In the genomic region with DNA sequence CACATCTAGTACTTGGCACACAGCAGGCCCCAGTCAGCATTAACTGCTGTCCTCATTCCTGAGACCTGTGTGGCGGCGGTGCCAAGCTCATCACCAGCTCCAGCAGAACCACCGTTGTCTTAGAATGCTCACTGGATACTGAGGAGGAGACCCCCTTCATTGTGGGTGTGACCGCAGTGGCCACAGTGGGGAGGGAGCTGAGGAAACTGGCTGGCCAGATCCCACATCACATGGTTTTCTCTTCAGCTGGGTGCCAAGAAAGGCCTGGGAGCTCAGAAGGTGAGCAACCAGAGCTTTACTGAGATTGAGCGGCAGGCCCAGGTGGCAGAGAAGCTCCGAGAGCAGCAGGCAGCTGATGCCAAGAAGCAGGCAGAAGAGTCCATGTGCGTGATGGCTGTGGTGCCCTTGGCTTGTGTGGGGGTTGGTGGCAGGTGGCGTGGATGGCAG, we compare ENCODE assay signal across 25 mouse cellular contexts. TPM values are rescaled to one million over a fixed set of nuclear protein-coding genes. Genes with fewer than 3 reads are reported as not detected.
DNase-seq lines count a peak whose midpoint lies in the region; ATAC-seq and TF ChIP-seq lines count a peak whose summit lies in the region.
"Had no signal": no experiment of that assay in that cellular context is flagged by ENCODE, and none has a peak within 500 bp of the region (broad histone marks: within the 10 kb centered on the region; RNA-seq: fewer than 3 reads in every experiment).

No protein-coding gene starts in this region.

- peaks cover 2% of the 10 kb centered on the region; the same call in 1 of the 2 replicates for H3K4me1 ChIP-seq in forebrain, embryonic 11.5 days (replicated peaks; ENCODE audit: control insufficient read depth, insufficient read depth, low read length)

- DNase-seq in layer of hippocampus, adult 2 months (ENCODE audit: low spot score in 2 of 2), result no peak
- DNase-seq in layer of hippocampus, postnatal 36 days, result no peak
- DNase-seq in cerebellum, adult 9-11 months, result peak; percentile 89
- peak; percentile 47 to 53 for DNase-seq in gastrocnemius, postnatal 36 days
- DNase-seq in skeletal muscle tissue, adult 2 months (ENCODE audit: low read depth, low spot score), result peak; percentile 87
- DNase-seq in Muller cell, postnatal 12 days (ENCODE audit: inconsistent ontology term), result no peak
- no peak for DNase-seq in forebrain, embryonic 11.5 days (ENCODE audit: low spot score)
- DNase-seq: adrenal gland, postnatal 25 days; heart, postnatal 10 days; kidney, adult 18-20 months; kidney, postnatal 10 days; layer of hippocampus, adult 9-11 months; lung, postnatal 14 days; right cerebral cortex, postnatal 25 days; thymus, postnatal 14 days had no signal

- ATAC-seq in forebrain, embryonic 11.5 days (replicated peaks; ENCODE audit: low FRiP score), result no peak
- no peak for ATAC-seq in megakaryocyte progenitor cell, adult 5-6 weeks (replicated peaks; ENCODE audit: poor library complexity)
- ATAC-seq: activated CD4-positive, CD25-positive, alpha-beta regulatory T cell, adult 4 months; forebrain, embryonic 15.5 days; Patski had no signal

- no peak overlapping the region for H3K4me3 ChIP-seq in layer of hippocampus, adult 2 months
- no peak overlapping the region for H3K4me3 ChIP-seq in forebrain, embryonic 11.5 days (ENCODE audit: low read depth, low read length)
- H3K4me3 ChIP-seq: embryonic facial prominence, embryonic 10.5 days; forebrain, embryonic 15.5 days; heart, embryonic 10.5 days; limb, embryonic 15.5 days; neural tube, embryonic 13.5 days had no signal

- H3K36me3 ChIP-seq in forebrain, embryonic 11.5 days (ENCODE audit: control insufficient read depth, insufficient read depth, low read length), result peaks cover 5% of the 10 kb centered on the region; the same call in 1 of the 2 replicates

- TF ChIP-seq CTCF in layer of hippocampus, adult 2 months (conservative IDR thresholded peaks at IDR 0.05), result no peak

- no peaks in the 10 kb centered on the region for H3K9me3 ChIP-seq in forebrain, embryonic 11.5 days (ENCODE audit: control insufficient read depth, low read length)
- H3K9me3 ChIP-seq: embryonic facial prominence, embryonic 10.5 days; forebrain, embryonic 15.5 days; heart, embryonic 10.5 days; limb, embryonic 15.5 days; neural tube, embryonic 13.5 days had no signal

- no peak overlapping the region for H3K9ac ChIP-seq in forebrain, embryonic 11.5 days (ENCODE audit: low read length)
- H3K9ac ChIP-seq: forebrain, embryonic 15.5 days; hindbrain, embryonic 14.5 days; limb, embryonic 15.5 days; neural tube, embryonic 13.5 days had no signal

- H3K4me2 ChIP-seq in forebrain, embryonic 11.5 days (ENCODE audit: low read depth, low read length, severe bottlenecking), result no peak overlapping the region
- H3K4me2 ChIP-seq: forebrain, embryonic 15.5 days; hindbrain, embryonic 14.5 days; limb, embryonic 15.5 days; neural tube, embryonic 13.5 days had no signal

- intact Hi-C loops in gastrocnemius, postnatal 36 days (cut with DNase I), result no loop called here

- peak overlapping the region; percentile 40; the same call in 1 of the 2 replicates for H3K27ac ChIP-seq in layer of hippocampus, adult 2 months
- H3K27ac ChIP-seq in forebrain, embryonic 11.5 days (ENCODE audit: low read depth, low read length), result no peak overlapping the region
- H3K27ac ChIP-seq: embryonic facial prominence, embryonic 10.5 days; forebrain, embryonic 15.5 days; heart, embryonic 10.5 days; hindbrain, embryonic 14.5 days; limb, embryonic 15.5 days; neural tube, embryonic 13.5 days had no signal

- WGBS in forebrain, embryonic 11.5 days, result 96% methylated on average over 8 of the region's 8 CpGs

- no peaks in the 10 kb centered on the region for H3K27me3 ChIP-seq in forebrain, embryonic 11.5 days (ENCODE audit: control insufficient read depth, insufficient read depth, low read length)
- H3K27me3 ChIP-seq: forebrain, embryonic 15.5 days; limb, embryonic 15.5 days; neural tube, embryonic 13.5 days; Patski had no signal

RNA-seq across cellular contexts. Expression of a gene that starts 4.9 kb away (rescaled TPM):
- total RNA-seq in layer of hippocampus, adult 2 months (2021), result 10 to 100 TPM; 75.6 to 81.3 TPM
- 10 to 100 TPM; 68.9 to 73.8 TPM for total RNA-seq in layer of hippocampus, postnatal 36 days (2021)
- total RNA-seq in gastrocnemius, postnatal 36 days (2021), result 100 to 1,000 TPM; 131 to 132 TPM
- polyA plus RNA-seq in forebrain, embryonic 11.5 days (2014; fragmentation: Nextera tagmentation; extraction: Ambion mirVana), result 84.0 and 89.1 TPM in 2 replicates
- total RNA-seq in megakaryocyte progenitor cell, adult 5-6 weeks (2015), result 32.7 and 33.6 TPM in 2 replicates
- 38.2 and 41.4 TPM in 2 replicates for total RNA-seq in megakaryocyte progenitor cell, adult 5-6 weeks (2017)

RNA-seq across cellular contexts. Expression of a gene that starts 14.0 kb away (rescaled TPM):
- total RNA-seq in layer of hippocampus, adult 2 months (2021), result 10 to 100 TPM; 25.6 to 27.6 TPM
- total RNA-seq in layer of hippocampus, postnatal 36 days (2021), result 10 to 100 TPM; 23.8 to 30.1 TPM
- total RNA-seq in gastrocnemius, postnatal 36 days (2021), result 100 to 1,000 TPM; 333 to 372 TPM
- 28.9 and 34.8 TPM in 2 replicates for polyA plus RNA-seq in forebrain, embryonic 11.5 days (2014; fragmentation: Nextera tagmentation; extraction: Ambion mirVana)
- total RNA-seq in megakaryocyte progenitor cell, adult 5-6 weeks (2015), result not detected in 2 replicates
- total RNA-seq in megakaryocyte progenitor cell, adult 5-6 weeks (2017), result not detected in 2 replicates
- total RNA-seq: megakaryocyte-erythroid progenitor cell, adult 5-6 weeks had no signal

RNA-seq across cellular contexts. Expression of a gene that starts 32.9 kb away (rescaled TPM):
- 10 to 100 TPM; 12.9 to 13.1 TPM for total RNA-seq in layer of hippocampus, adult 2 months (2021)
- total RNA-seq in layer of hippocampus, postnatal 36 days (2021), result 1 to 10 TPM; 9.3 to 9.8 TPM
- 1 to 10 TPM; 2.1 to 2.6 TPM for total RNA-seq in gastrocnemius, postnatal 36 days (2021)
- polyA plus RNA-seq in forebrain, embryonic 11.5 days (2014; fragmentation: Nextera tagmentation; extraction: Ambion mirVana), result 9.9 and 10.8 TPM in 2 replicates
- total RNA-seq in megakaryocyte progenitor cell, adult 5-6 weeks (2015), result 11.5 and 11.8 TPM in 2 replicates
- 7.7 and 10.6 TPM in 2 replicates for total RNA-seq in megakaryocyte progenitor cell, adult 5-6 weeks (2017)

Comparison
In these comparisons a context has a peak if more than half of its experiments do, and no peak if none do; other contexts are left out.
1. DNase-seq: peak in cerebellum, adult 9-11 months (single experiment), gastrocnemius, postnatal 36 days (2 of 2) and skeletal muscle tissue, adult 2 months (single experiment); none in layer of hippocampus, adult 2 months (0 of 2), layer of hippocampus, postnatal 36 days (0 of 2), Muller cell, postnatal 12 days (single experiment) and forebrain, embryonic 11.5 days (single experiment).
2. RNA of a gene that starts 14.0 kb away (total RNA-seq): 333 to 372 TPM in gastrocnemius, postnatal 36 days, 23.8 to 30.1 TPM in layer of hippocampus, postnatal 36 days and 25.6 to 27.6 TPM in layer of hippocampus, adult 2 months; not detected in megakaryocyte progenitor cell, adult 5-6 weeks; every median in the first group is over 10 times any median in the second.